Mouse (Mus musculus) MEL (cell line): ENCODE results near the gene Ado. TPM values are rescaled to one million over a fixed set of nuclear protein-coding genes. Genes with fewer than 3 reads are reported as not detected.

Experiments
- DNase-seq: peaks from one replicate; pipeline ENCODE4 v3.0.0; 2011; ENCODE audit warnings: low read depth, low spot score
- H3K27ac ChIP-seq: 2 replicates; pipeline ENCODE4 v1.5.1; 2012; ENCODE audit warnings: low read depth, mild to moderate bottlenecking, control low read depth, low read length, moderate library complexity; ENCODE audit not compliant: control insufficient read depth
- H3K27me3 ChIP-seq, 2 experiments: fragments of 150-350 bp in 1 of 2; sonication (generic) in 1 of 2; 2 replicates each; pipeline ENCODE4 v1.6.1; 2012; ENCODE audit warnings: low read length in 2 of 2, mild to moderate bottlenecking in 2 of 2, improper control_type of control experiment in 1 of 2, moderate library complexity in 1 of 2; ENCODE audit not compliant: insufficient read depth in 2 of 2, control insufficient read depth in 1 of 2
- H3K36me3 ChIP-seq, 2 experiments: 2 replicates each; pipeline ENCODE4 v1.6.1; 2012 to 2014; ENCODE audit warnings: low read length in 2 of 2, improper control_type of control experiment in 1 of 2, inconsistent platforms in 1 of 2, mild to moderate bottlenecking in 1 of 2; ENCODE audit not compliant: insufficient read depth in 2 of 2, control insufficient read depth in 1 of 2
- H3K4me1 ChIP-seq, 2 experiments: fragments of 150-350 bp in 1 of 2; sonication (generic) in 1 of 2; 2 replicates each; pipeline ENCODE4 v1.6.1; 2012; ENCODE audit warnings: low read length in 2 of 2, improper control_type of control experiment in 1 of 2, mild to moderate bottlenecking in 1 of 2; ENCODE audit not compliant: insufficient read depth in 2 of 2, control insufficient read depth in 1 of 2
- H3K4me3 ChIP-seq, 2 experiments: fragments of 150-350 bp in 1 of 2; sonication (generic) in 1 of 2; 2 replicates each; pipeline ENCODE4 v1.5.1; 2012; ENCODE audit warnings: low read depth in 2 of 2, low read length in 2 of 2, mild to moderate bottlenecking in 2 of 2, moderate library complexity in 2 of 2, control low read depth in 1 of 2, improper control_type of control experiment in 1 of 2; ENCODE audit not compliant: control insufficient read depth in 1 of 2, insufficient read depth in 1 of 2
- H3K79me2 ChIP-seq: 2 replicates; pipeline ENCODE4 v1.6.1; 2012; ENCODE audit warnings: mild to moderate bottlenecking, low read length, moderate library complexity; ENCODE audit not compliant: control insufficient read depth, poor library complexity, insufficient read depth
- H3K9ac ChIP-seq: 2 replicates; pipeline ENCODE4 v1.6.1; 2012; ENCODE audit warnings: low read depth, mild to moderate bottlenecking, control low read depth, low read length, moderate library complexity; ENCODE audit not compliant: control insufficient read depth, poor library complexity, severe bottlenecking
- H3K9me3 ChIP-seq: fragments of 150-350 bp; sonication (generic); replicated peaks from 2 replicates; pipeline ENCODE4 v1.6.1; 2012; ENCODE audit warnings: mild to moderate bottlenecking, low read length, improper control_type of control experiment, moderate library complexity; ENCODE audit not compliant: insufficient read depth
- CHD1 ChIP-seq: IDR thresholded peaks from 2 replicates; pipeline ENCODE4 v1.6.1; 2012; ENCODE audit warnings: low read depth, mild to moderate bottlenecking, inconsistent platforms, low read length, improper control_type of control experiment
- CHD2 ChIP-seq: IDR thresholded peaks from 2 replicates; pipeline ENCODE4 v1.6.1; 2011; ENCODE audit warnings: low read length, improper control_type of control experiment
- CTCF ChIP-seq, 3 experiments: IDR thresholded peaks in 2 of 3; conservative IDR thresholded peaks in 1 of 3; 2 replicates each; pipeline ENCODE4 v1.5.1; 2011 to 2012; ENCODE audit warnings: low read length in 3 of 3, low read depth in 2 of 3, mild to moderate bottlenecking in 2 of 3, improper control_type of control experiment in 1 of 3, inconsistent platforms in 1 of 3, mixed read lengths in 1 of 3, moderate library complexity in 1 of 3; ENCODE audit not compliant: control insufficient read depth in 1 of 3, insufficient read depth in 1 of 3, poor library complexity in 1 of 3, severe bottlenecking in 1 of 3
- E2F4 ChIP-seq: IDR thresholded peaks from 2 replicates; pipeline ENCODE4 v1.6.1; 2011; ENCODE audit warnings: low read depth, low read length, improper control_type of control experiment, borderline replicate concordance
- ELF1 ChIP-seq: IDR thresholded peaks from 2 replicates; pipeline ENCODE4 v1.6.1; 2014; ENCODE audit warnings: low read depth, mild to moderate bottlenecking, inconsistent platforms, low read length, improper control_type of control experiment, moderate library complexity
- EP300 ChIP-seq, 2 experiments: IDR thresholded peaks; 2 replicates each; pipeline ENCODE4 v1.6.1; 2011; ENCODE audit warnings: improper control_type of control experiment in 2 of 2, low read length in 2 of 2, low read depth in 1 of 2, mild to moderate bottlenecking in 1 of 2
- ETS1 ChIP-seq: IDR thresholded peaks from 2 replicates; pipeline ENCODE4 v1.6.1; 2012; ENCODE audit warnings: low read depth, mild to moderate bottlenecking, inconsistent platforms, low read length, improper control_type of control experiment, moderate library complexity
- GABPA ChIP-seq: IDR thresholded peaks from 2 replicates; pipeline ENCODE4 v1.6.1; 2012; ENCODE audit warnings: low read depth, mild to moderate bottlenecking, inconsistent platforms, low read length, improper control_type of control experiment, moderate library complexity
- GATA1 ChIP-seq: IDR thresholded peaks from 2 replicates; pipeline ENCODE4 v1.6.1; 2011; ENCODE audit warnings: low read depth, low read length, improper control_type of control experiment
- HCFC1 ChIP-seq: IDR thresholded peaks from 2 replicates; pipeline ENCODE4 v1.6.1; 2012; ENCODE audit warnings: low read depth, mild to moderate bottlenecking, inconsistent platforms, low read length, improper control_type of control experiment, moderate library complexity
- JUND ChIP-seq: IDR thresholded peaks from 2 replicates; pipeline ENCODE4 v1.6.1; 2011; ENCODE audit warnings: low read depth, mild to moderate bottlenecking, improper control_type of control experiment, low read length
- KAT2A ChIP-seq: conservative IDR thresholded peaks from 2 replicates; pipeline ENCODE4 v1.6.1; 2012; ENCODE audit warnings: low read depth, low read length, improper control_type of control experiment, inconsistent platforms
- MAFK ChIP-seq: IDR thresholded peaks from 2 replicates; pipeline ENCODE4 v1.6.1; 2011; ENCODE audit warnings: low read depth, mild to moderate bottlenecking, low read length, improper control_type of control experiment, borderline replicate concordance
- MAX ChIP-seq: IDR thresholded peaks from 2 replicates; pipeline ENCODE4 v1.6.1; 2011; ENCODE audit warnings: low read length, improper control_type of control experiment
- MAZ ChIP-seq: IDR thresholded peaks from 2 replicates; pipeline ENCODE4 v1.6.1; 2012; ENCODE audit warnings: low read depth, mild to moderate bottlenecking, inconsistent platforms, low read length, improper control_type of control experiment
- MEF2A ChIP-seq: IDR thresholded peaks from 2 replicates; pipeline ENCODE4 v1.6.1; 2014; ENCODE audit warnings: low read depth, mild to moderate bottlenecking, inconsistent platforms, low read length, improper control_type of control experiment; ENCODE audit not compliant: poor library complexity, insufficient replicate concordance, severe bottlenecking; ENCODE audit errors: extremely low read depth
- MXI1 ChIP-seq: IDR thresholded peaks from 2 replicates; pipeline ENCODE4 v1.6.1; 2011; ENCODE audit warnings: mild to moderate bottlenecking, low read depth, low read length, improper control_type of control experiment
- MYB ChIP-seq: IDR thresholded peaks from 2 replicates; pipeline ENCODE4 v1.6.1; 2011; ENCODE audit warnings: mild to moderate bottlenecking, low read depth, low read length, improper control_type of control experiment
- MYC ChIP-seq: IDR thresholded peaks from 2 replicates; pipeline ENCODE4 v1.6.1; 2011; ENCODE audit warnings: low read depth, mild to moderate bottlenecking, low read length, improper control_type of control experiment, moderate library complexity
- NRF1 ChIP-seq: IDR thresholded peaks from 2 replicates; pipeline ENCODE4 v1.6.1; 2014; ENCODE audit warnings: low read depth, mild to moderate bottlenecking, inconsistent platforms, low read length, improper control_type of control experiment, moderate library complexity; ENCODE audit not compliant: poor library complexity, insufficient read depth, severe bottlenecking
- POLR2A ChIP-seq, 2 experiments: IDR thresholded peaks; 2 replicates each; pipeline ENCODE4 v1.6.1; 2011 to 2012; ENCODE audit warnings: low read length in 2 of 2, mild to moderate bottlenecking in 2 of 2, control low read depth in 1 of 2, improper control_type of control experiment in 1 of 2, low read depth in 1 of 2, moderate library complexity in 1 of 2; ENCODE audit not compliant: control insufficient read depth in 1 of 2, insufficient read depth in 1 of 2, poor library complexity in 1 of 2
- POLR2AphosphoS2 ChIP-seq: IDR thresholded peaks from 2 replicates; pipeline ENCODE4 v1.6.1; 2011; ENCODE audit warnings: low read length, improper control_type of control experiment
- POLR2AphosphoS5 ChIP-seq: IDR thresholded peaks from 2 replicates; pipeline ENCODE4 v1.6.1; 2012; ENCODE audit warnings: low read depth, borderline replicate concordance, mild to moderate bottlenecking, inconsistent platforms, low read length, moderate library complexity, mixed read lengths
- RCOR1 ChIP-seq: IDR thresholded peaks from 2 replicates; pipeline ENCODE4 v1.6.1; 2012; ENCODE audit warnings: low read depth, mild to moderate bottlenecking, inconsistent platforms, low read length, improper control_type of control experiment
- SIN3A ChIP-seq: IDR thresholded peaks from 2 replicates; pipeline ENCODE4 v1.6.1; 2012; ENCODE audit warnings: low read length, improper control_type of control experiment, inconsistent platforms
- SMC3 ChIP-seq: IDR thresholded peaks from 2 replicates; pipeline ENCODE4 v1.6.1; 2011; ENCODE audit warnings: low read depth, low read length, improper control_type of control experiment
- TAL1 ChIP-seq: IDR thresholded peaks from 2 replicates; pipeline ENCODE4 v1.6.1; 2012; ENCODE audit warnings: mild to moderate bottlenecking, inconsistent platforms, low read length, moderate library complexity, mixed read lengths
- TBP ChIP-seq: IDR thresholded peaks from 2 replicates; pipeline ENCODE4 v1.8.0; 2011; ENCODE audit warnings: low read depth, low read length, improper control_type of control experiment
- UBTF ChIP-seq: IDR thresholded peaks from 2 replicates; pipeline ENCODE4 v1.6.1; 2012; ENCODE audit warnings: low read depth, mild to moderate bottlenecking, inconsistent platforms, low read length, improper control_type of control experiment, moderate library complexity, borderline replicate concordance; ENCODE audit not compliant: insufficient read depth
- USF1 ChIP-seq: IDR thresholded peaks from 2 replicates; pipeline ENCODE4 v1.6.1; 2014; ENCODE audit warnings: low read depth, mild to moderate bottlenecking, inconsistent platforms, low read length, improper control_type of control experiment, moderate library complexity
- USF2 ChIP-seq, 2 experiments: IDR thresholded peaks; 2 replicates each; pipeline ENCODE4 v1.6.1; 2011 to 2012; ENCODE audit warnings: improper control_type of control experiment in 2 of 2, low read length in 2 of 2, borderline replicate concordance in 1 of 2, inconsistent platforms in 1 of 2, low read depth in 1 of 2, mild to moderate bottlenecking in 1 of 2; ENCODE audit not compliant: insufficient read depth in 1 of 2
- ZC3H11A ChIP-seq: IDR thresholded peaks from 2 replicates; pipeline ENCODE4 v1.6.1; 2012; ENCODE audit warnings: low read depth, mild to moderate bottlenecking, inconsistent platforms, low read length, improper control_type of control experiment
- ZMIZ1 ChIP-seq: IDR thresholded peaks from 2 replicates; pipeline ENCODE4 v1.6.1; 2012; ENCODE audit warnings: low read depth, mild to moderate bottlenecking, inconsistent platforms, low read length, improper control_type of control experiment, moderate library complexity
- ZNF384 ChIP-seq: IDR thresholded peaks from 2 replicates; pipeline ENCODE4 v1.6.1; 2012; ENCODE audit warnings: low read depth, mild to moderate bottlenecking, inconsistent platforms, low read length, improper control_type of control experiment
- polyA plus RNA-seq, 2 experiments: library from polyadenylated mRNA; stranded (reverse) in 1 of 2; unstranded in 1 of 2; fragments of >175 nt in 1 of 2; fragments of >200 nt in 1 of 2; gene quantifications; 2 replicates each; pipeline versions ENCODE4 v1.2.1 to v1.2.4; 2012; ENCODE audit warnings: low replicate concordance in 2 of 2, low read depth in 1 of 2; ENCODE audit not compliant: insufficient read length in 2 of 2, insufficient read depth in 1 of 2, missing spikeins in 1 of 2
- total RNA-seq: library from RNA; depleted of rRNA; stranded (reverse); fragments of 300-350 nt; gene quantifications from 2 replicates; pipeline ENCODE4 v1.2.3, GENCODE M21; 2012; rRNA removed

The Ado gene
- total RNA-seq (16.4 and 19.3 TPM in 2 replicates), polyA plus RNA-seq (10 to 100 TPM; 16.9 to 86.9 TPM)

GRCm38 (mm10) chr10:67548877-67549731 is at the start of gene Ado:
Gene Ado, minus strand, starts transcription at chr10:67548955.
- Histone ChIP-seq H3K4me3 (peak within 1 kb of the TSS; percentile 49 to 90), H3K9me3 (no peaks in the 10 kb centered on the region), H3K4me1 (peaks cover 6 to 15% of the 10 kb centered on the region in 2 experiments; a peak in 3 of 4 replicates), H3K36me3 (peaks cover 0 to 23% of the 10 kb centered on the region in 2 experiments; a peak in 3 of 4 replicates), H3K27me3 (no peaks in the 10 kb centered on the region), H3K27ac (peak within 1 kb of the TSS; percentile 99), H3K79me2 (peaks cover 39% of the 10 kb centered on the region), H3K9ac (peak within 1 kb of the TSS; percentile 85)
- peak; percentile 92 for DNase-seq
- no peak for TF ChIP-seq SMC3
- TF ChIP-seq POLR2A (IDR thresholded peaks at IDR 0.05; ENCODE audit: control insufficient read depth in 1 of 2, insufficient read depth in 1 of 2, low read depth in 1 of 2, low read length in 2 of 2, poor library complexity in 1 of 2): peak; percentile 22 to 62; a peak in 2 of 4 replicates
- TF ChIP-seq MYB: peak; percentile 54
- peak; percentile 89 for TF ChIP-seq KAT2A
- TF ChIP-seq ZC3H11A: no peak
- no peak for TF ChIP-seq GATA1
- TF ChIP-seq CHD2: no peak
- no peak for TF ChIP-seq JUND
- TF ChIP-seq ZMIZ1: peak; percentile 81
- TF ChIP-seq POLR2AphosphoS2: peak; percentile 67; the same call in 1 of the 2 replicates
- TF ChIP-seq MYC: 0 out of 2 replicates have a peak, but pooled peaks have one; percentile 74
- peak; percentile 96 for TF ChIP-seq HCFC1
- no peak for TF ChIP-seq GABPA
- no peak for TF ChIP-seq UBTF
- no peak for TF ChIP-seq MAFK
- TF ChIP-seq E2F4: peak; percentile 79
- TF ChIP-seq TBP: peak; percentile 0; the same call in 1 of the 2 replicates
- peak; percentile 73 for TF ChIP-seq MXI1
- peak; percentile 83 for TF ChIP-seq MAX
- no peak; a peak in 1 of 6 replicates for TF ChIP-seq CTCF (IDR thresholded peaks at IDR 0.05 in 2 of 3, conservative IDR thresholded peaks at IDR 0.05 in 1 of 3; ENCODE audit: control insufficient read depth in 1 of 3, insufficient read depth in 1 of 3, low read depth in 2 of 3, low read length in 3 of 3, poor library complexity in 1 of 3, severe bottlenecking in 1 of 3)
- no peak for TF ChIP-seq TAL1
- TF ChIP-seq RCOR1: no peak
- no peak for TF ChIP-seq USF2 (IDR thresholded peaks at IDR 0.05; ENCODE audit: borderline replicate concordance in 1 of 2, insufficient read depth in 1 of 2, low read depth in 1 of 2, low read length in 2 of 2)
- TF ChIP-seq CHD1: no peak
- no peak for TF ChIP-seq MEF2A
- 0 out of 2 replicates have a peak, but pooled peaks have one; percentile 23 for TF ChIP-seq ELF1
- TF ChIP-seq EP300 (IDR thresholded peaks at IDR 0.05; ENCODE audit: low read depth in 1 of 2, low read length in 2 of 2): peak in 1 of 2 experiments; percentile 10; a peak in 1 of 4 replicates
- peak; percentile 93 for TF ChIP-seq SIN3A
- peak; percentile 81 for TF ChIP-seq ETS1
- TF ChIP-seq NRF1: peak; percentile 77
- TF ChIP-seq USF1: no peak
- no peak for TF ChIP-seq POLR2AphosphoS5
- 0 out of 2 replicates have a peak, but pooled peaks have one; percentile 26 for TF ChIP-seq MAZ
- TF ChIP-seq ZNF384: peak; percentile 84
